Mouse (Mus musculus) layer of hippocampus, adult 9-11 months (tissue): ENCODE results near the gene Gp9.

ENCODE experiments used
- DNase-seq: peaks from one replicate; pipeline ENCODE4 v3.0.0; 2022

Gene Gp9

GRCm38 (mm10) chr6:87777842-87778241 is at the start of gene Gp9:
TSS of gene Gp9 (plus strand) at chr6:87778072.
- no peak for DNase-seq

GRCm38 (mm10) chr6:87728102-87728501 is 49.8 kb upstream of the Gp9 start:
- no peak for DNase-seq

GRCm38 (mm10) chr6:87730141-87730540 is 47.7 kb upstream of the Gp9 start:
- no peak for DNase-seq

- peak; percentile 53 for DNase-seq
These were observed 47.0 kb upstream of the Gp9 start, which contains the start of gene Efcc1 for GRCm38 (mm10) chr6:87730591-87731462. TSS of gene Efcc1 (plus strand) at chr6:87730869.

GRCm38 (mm10) chr6:87731463-87732095 is 46.3 kb upstream of the Gp9 start:
- DNase-seq, result no peak

GRCm38 (mm10) chr6:87732151-87733011 is 45.5 kb upstream of the Gp9 start:
- no peak for DNase-seq

GRCm38 (mm10) chr6:87733131-87733930 is 44.5 kb upstream of the Gp9 start:
- no peak for DNase-seq

- DNase-seq, result no peak
These were observed 43.7 kb upstream of the Gp9 start for GRCm38 (mm10) chr6:87734136-87734535.

- no peak for DNase-seq
These were observed 40.9 kb upstream of the Gp9 start for GRCm38 (mm10) chr6:87736923-87737322.

- peak; percentile 52 for DNase-seq
These were observed 39.8 kb upstream of the Gp9 start for GRCm38 (mm10) chr6:87737921-87738626.

GRCm38 (mm10) chr6:87739898-87740297 is 38.0 kb upstream of the Gp9 start:
- DNase-seq, result no peak

- DNase-seq, result no peak
These were observed 37.4 kb upstream of the Gp9 start for GRCm38 (mm10) chr6:87740496-87740895.

- no peak for DNase-seq
These were observed 35.9 kb upstream of the Gp9 start for GRCm38 (mm10) chr6:87741978-87742377.

- DNase-seq, result peak; percentile 40
These were observed 35.1 kb upstream of the Gp9 start for GRCm38 (mm10) chr6:87742804-87743203.

- DNase-seq, result no peak
These were observed 34.6 kb upstream of the Gp9 start for GRCm38 (mm10) chr6:87743281-87743680.

GRCm38 (mm10) chr6:87744632-87745031 is 33.2 kb upstream of the Gp9 start:
- DNase-seq, result no peak

- no peak for DNase-seq
These were observed 32.6 kb upstream of the Gp9 start for GRCm38 (mm10) chr6:87745301-87745700.

GRCm38 (mm10) chr6:87746059-87746458 is 31.8 kb upstream of the Gp9 start:
- no peak for DNase-seq

- DNase-seq, result no peak
These were observed 31.0 kb upstream of the Gp9 start for GRCm38 (mm10) chr6:87746849-87747248.

- no peak for DNase-seq
These were observed 29.8 kb upstream of the Gp9 start for GRCm38 (mm10) chr6:87748078-87748477.

- no peak for DNase-seq
These were observed 29.3 kb upstream of the Gp9 start for GRCm38 (mm10) chr6:87748531-87748930.
